Mouse (Mus musculus) hindbrain, embryonic 14.5 days (tissue): Measurements from ENCODE around the gene Atp11b. TPM values are rescaled to one million over a fixed set of nuclear protein-coding genes. Genes with fewer than 3 reads are reported as not detected.

ENCODE experiments used
- ATAC-seq: fragments of 200-750 bp; cut with Nextera tagmentation; 2 replicates; pipeline ENCODE4 v1.8.0; 2017; ENCODE audit warnings: moderate number of reproducible peaks, mild to moderate bottlenecking, moderate TSS enrichment, moderate library complexity; ENCODE audit not compliant: low FRiP score
- DNase-seq: peaks from one replicate; pipeline ENCODE4 v3.0.0-alpha.2; 2015; ENCODE audit warnings: low spot score
- H3K27ac ChIP-seq: fragments of 300-500 bp; sonication (generic); 2 replicates; pipeline ENCODE4 v1.5.1; 2014; ENCODE audit warnings: mild to moderate bottlenecking, moderate library complexity
- H3K27me3 ChIP-seq: fragments of 300-500 bp; sonication (generic); 2 replicates; pipeline ENCODE4 v1.6.1; 2014; ENCODE audit warnings: mild to moderate bottlenecking, low read length, mixed read lengths; ENCODE audit not compliant: control insufficient read depth, insufficient read depth
- H3K36me3 ChIP-seq: fragments of 300-500 bp; sonication (generic); replicated peaks from 2 replicates; pipeline ENCODE4 v1.6.1; 2014; ENCODE audit not compliant: control insufficient read depth, insufficient read depth
- H3K4me1 ChIP-seq: fragments of 300-500 bp; sonication (generic); replicated peaks from 2 replicates; pipeline ENCODE4 v1.6.1; 2014; ENCODE audit warnings: antibody characterized with exemption, low read length, mixed read lengths; ENCODE audit not compliant: control insufficient read depth, insufficient read depth
- H3K4me2 ChIP-seq: fragments of 300-500 bp; sonication (generic); replicated peaks from 2 replicates; pipeline ENCODE4 v1.6.1; 2014; ENCODE audit warnings: mild to moderate bottlenecking, moderate library complexity
- H3K4me3 ChIP-seq: fragments of 300-500 bp; sonication (generic); replicated peaks from 2 replicates; pipeline ENCODE4 v1.5.1; 2014; ENCODE audit warnings: mild to moderate bottlenecking, low read length
- H3K9ac ChIP-seq: fragments of 300-500 bp; sonication (generic); 2 replicates; pipeline ENCODE4 v1.6.1; 2014
- H3K9me3 ChIP-seq: fragments of 300-500 bp; sonication (generic); 2 replicates; pipeline ENCODE4 v1.6.1; 2016; ENCODE audit warnings: low read length; ENCODE audit not compliant: control insufficient read depth
- WGBS: fragments of 180-500 bp; shearing (Covaris S2); extraction: QIAGEN DNeasy Blood & Tissue Kit; methylation state at CpG from one replicate; pipeline ENCODE4 v1.1.7; 2014; 5-methylcytosine and 5-hydroxymethylcytosine counted together
- polyA plus RNA-seq: library from polyadenylated mRNA; unstranded; fragments of >200 nt; fragmentation: Nextera tagmentation; extraction: Ambion mirVana; gene quantifications from 2 replicates; pipeline ENCODE4 v1.2.1, GENCODE M21; 2014

Gene Atp11b
- polyA plus RNA-seq, 1 experiment from 2014 or later = 48.5 TPM

DNA sequence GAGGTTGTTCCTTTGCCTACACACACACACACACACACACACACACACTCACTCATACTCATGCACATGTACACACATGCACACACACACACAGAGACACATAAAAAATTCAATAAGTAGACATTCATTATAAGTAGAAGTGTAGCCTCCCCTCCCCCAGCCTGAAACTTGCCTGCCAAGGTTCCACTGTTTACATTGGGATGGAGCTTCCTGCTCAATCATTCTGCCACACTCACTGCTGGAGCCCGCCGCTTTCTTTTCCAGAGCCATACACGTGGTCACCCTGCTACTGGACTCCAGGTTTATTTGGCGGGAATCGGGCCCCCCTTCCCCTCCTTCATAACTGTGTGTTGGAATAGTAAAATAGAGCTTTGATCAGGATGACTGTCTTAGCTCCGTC is 24.4 kb upstream of the Atp11b start:
- Histone ChIP-seq H3K9ac (no peak overlapping the region), H3K9me3 (no peaks in the 10 kb centered on the region), H3K4me2 (no peak overlapping the region), H3K27me3 (no peaks in the 10 kb centered on the region), H3K4me3 (no peak overlapping the region), H3K4me1 (no peaks in the 10 kb centered on the region), H3K27ac (no peak overlapping the region), H3K36me3 (no peaks in the 10 kb centered on the region)
- ATAC-seq (no peak), DNase-seq (no peak)
- WGBS = 73% methylated on average over 6 of the region's 6 CpGs

DNA sequence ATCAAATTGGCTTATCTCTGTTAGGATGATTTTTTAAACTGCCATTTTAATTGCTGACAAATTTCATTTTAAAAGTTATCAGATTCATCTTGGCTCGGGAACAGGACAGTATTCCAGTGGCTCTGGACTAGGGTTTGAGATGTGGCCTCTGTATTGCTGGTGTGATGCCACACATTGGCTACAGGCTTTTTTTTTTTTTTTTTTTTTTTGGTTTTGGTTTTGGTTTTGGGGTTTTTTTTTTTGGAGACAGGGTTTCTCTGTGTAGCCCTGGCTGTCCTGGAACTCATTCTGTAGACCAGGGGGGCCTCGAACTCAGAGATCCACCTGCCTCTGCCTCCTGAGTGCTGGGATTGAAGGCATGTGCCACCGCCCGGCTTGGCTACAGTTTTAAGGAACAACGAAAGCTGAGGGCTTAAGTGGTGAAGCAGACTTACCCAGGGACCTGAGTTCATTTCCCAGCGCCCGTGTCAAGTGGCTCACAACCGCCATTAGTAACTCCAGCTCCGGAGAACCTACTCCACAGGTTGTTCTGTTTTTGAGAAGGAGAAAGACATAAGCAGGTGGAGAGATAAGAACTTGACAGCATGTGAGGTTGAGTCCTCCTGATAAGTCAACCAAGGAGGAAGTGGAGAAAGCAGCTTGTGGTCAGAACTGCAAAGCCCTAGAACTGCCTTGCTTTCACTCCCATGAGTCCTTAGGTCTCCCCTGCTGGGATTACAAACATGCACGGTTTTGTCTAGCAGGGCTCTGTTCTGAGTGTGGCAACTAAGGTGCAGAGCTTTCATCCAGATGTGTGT is 21.7 kb upstream of the Atp11b start:
- Histone ChIP-seq H3K27me3 (no peaks in the 10 kb centered on the region), H3K4me3 (no peak overlapping the region), H3K4me2 (no peak overlapping the region), H3K4me1 (no peaks in the 10 kb centered on the region), H3K36me3 (no peaks in the 10 kb centered on the region), H3K27ac (no peak overlapping the region), H3K9ac (no peak overlapping the region), H3K9me3 (no peaks in the 10 kb centered on the region)
- DNase-seq (no peak), ATAC-seq (no peak)
- WGBS = 88% methylated on average over 10 of the region's 10 CpGs

DNA sequence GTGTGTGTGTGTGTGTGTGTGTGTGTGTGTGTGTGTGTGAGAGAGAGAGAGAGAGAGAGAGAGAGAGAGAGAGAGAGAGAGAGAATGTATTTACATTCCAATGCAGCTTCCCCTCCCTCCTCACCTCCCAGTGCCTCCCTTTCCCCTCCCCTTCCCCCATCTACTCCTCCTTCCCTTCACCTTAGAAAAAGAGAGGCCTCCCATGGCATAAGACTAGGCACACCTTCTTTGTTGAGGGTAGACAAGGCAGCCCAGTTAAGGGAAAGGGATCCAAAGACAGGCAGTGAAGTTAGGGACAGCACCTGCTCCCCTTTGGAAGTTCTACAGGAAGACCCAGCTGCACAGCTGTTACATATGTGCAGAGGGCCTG is 21.1 kb upstream of the Atp11b start:
- no peak overlapping the region for H3K9ac ChIP-seq
- H3K27me3 ChIP-seq = no peaks in the 10 kb centered on the region
- H3K4me2 ChIP-seq = no peak overlapping the region
- no peaks in the 10 kb centered on the region for H3K4me1 ChIP-seq
- no peaks in the 10 kb centered on the region for H3K36me3 ChIP-seq
- H3K27ac ChIP-seq = no peak overlapping the region
- H3K9me3 ChIP-seq = no peaks in the 10 kb centered on the region
- no peak for ATAC-seq
- DNase-seq = no peak
- H3K4me3 ChIP-seq = no peak overlapping the region

DNA sequence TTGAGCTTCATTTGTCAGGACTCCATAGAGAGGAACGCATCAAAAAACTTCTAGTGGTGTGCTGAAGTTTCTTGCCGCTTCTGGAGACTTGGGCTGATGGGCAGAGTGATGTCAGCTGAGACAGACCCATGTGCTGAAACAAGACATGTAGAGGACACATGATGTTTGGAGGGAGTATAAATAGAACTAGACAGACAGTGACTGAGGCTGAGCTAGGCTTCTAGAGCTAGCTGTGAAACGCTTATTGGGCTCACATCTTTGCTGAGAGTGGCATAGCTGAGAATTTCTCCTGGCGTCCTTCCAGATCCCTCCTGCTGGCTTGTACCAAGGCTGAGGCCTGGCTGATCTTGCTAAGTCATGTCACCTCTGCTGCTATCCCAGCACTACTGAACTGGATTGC is 19.4 kb upstream of the Atp11b start:
- no peak overlapping the region for H3K4me3 ChIP-seq
- 81% methylated on average over 4 of the region's 4 CpGs for WGBS

DNA sequence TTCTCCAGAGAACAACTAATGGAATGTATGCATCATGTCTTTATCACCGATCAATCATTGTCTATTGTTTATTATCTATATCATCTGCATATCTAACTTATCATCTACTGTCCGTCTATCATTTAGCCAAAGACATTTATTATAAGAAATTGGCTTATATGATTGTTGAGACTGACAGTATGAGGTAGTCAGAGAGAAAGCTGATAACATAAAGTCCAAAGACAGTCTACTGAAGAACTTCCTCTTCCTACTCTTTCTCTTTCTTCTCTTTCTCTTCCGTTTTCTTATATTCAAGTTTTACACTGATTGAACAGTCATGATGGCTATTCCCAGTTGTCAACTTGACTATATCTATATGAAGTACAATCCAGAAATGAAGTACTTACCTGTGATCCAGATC is 15.8 kb upstream of the Atp11b start:
- Histone ChIP-seq H3K9me3 (no peaks in the 10 kb centered on the region), H3K9ac (no peak overlapping the region), H3K27me3 (no peaks in the 10 kb centered on the region), H3K36me3 (no peaks in the 10 kb centered on the region), H3K4me1 (no peaks in the 10 kb centered on the region), H3K4me3 (no peak overlapping the region), H3K4me2 (no peak overlapping the region), H3K27ac (no peak overlapping the region)
- DNase-seq = no peak
- no peak for ATAC-seq
- 94% methylated on average over 3 of the region's 3 CpGs for WGBS

More for the DNA sequence above, 19.4 kb upstream of the Atp11b start:
- Histone ChIP-seq H3K4me1 (no peaks in the 10 kb centered on the region), H3K27ac (no peak overlapping the region), H3K9me3 (no peaks in the 10 kb centered on the region), H3K9ac (no peak overlapping the region), H3K4me2 (no peak overlapping the region), H3K27me3 (no peaks in the 10 kb centered on the region), H3K36me3 (no peaks in the 10 kb centered on the region)
- DNase-seq (no peak), ATAC-seq (no peak)

DNA sequence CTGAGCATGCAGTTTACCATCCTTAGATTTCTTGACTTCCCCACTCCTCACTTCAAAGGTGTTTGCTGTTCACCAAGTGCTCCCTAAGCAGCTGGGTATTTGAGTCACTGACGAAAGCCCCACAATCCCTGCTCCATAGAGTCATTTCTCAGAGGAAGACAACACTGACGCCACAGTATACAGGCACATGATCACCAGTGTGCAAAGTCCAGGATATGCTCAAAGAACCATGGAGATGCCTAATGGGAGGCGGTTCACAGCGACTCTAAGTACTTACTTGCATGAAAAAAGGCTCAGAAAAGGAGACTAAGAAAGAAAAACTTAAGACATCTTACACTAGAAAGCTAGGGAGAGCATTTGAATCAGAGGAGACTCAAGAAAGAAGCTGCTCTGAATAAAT is 8.9 kb upstream of the Atp11b start:
- DNase-seq (no peak), ATAC-seq (no peak)
- H3K27me3 ChIP-seq = no peaks in the 10 kb centered on the region
- no peaks in the 10 kb centered on the region for H3K4me1 ChIP-seq
- H3K9me3 ChIP-seq = no peaks in the 10 kb centered on the region
- H3K27ac ChIP-seq = no peak overlapping the region
- WGBS = 50% methylated on average over 4 of the region's 4 CpGs
- H3K9ac ChIP-seq = no peak overlapping the region
- no peak overlapping the region for H3K4me3 ChIP-seq
- no peak overlapping the region for H3K4me2 ChIP-seq
- H3K36me3 ChIP-seq = no peaks in the 10 kb centered on the region

DNA sequence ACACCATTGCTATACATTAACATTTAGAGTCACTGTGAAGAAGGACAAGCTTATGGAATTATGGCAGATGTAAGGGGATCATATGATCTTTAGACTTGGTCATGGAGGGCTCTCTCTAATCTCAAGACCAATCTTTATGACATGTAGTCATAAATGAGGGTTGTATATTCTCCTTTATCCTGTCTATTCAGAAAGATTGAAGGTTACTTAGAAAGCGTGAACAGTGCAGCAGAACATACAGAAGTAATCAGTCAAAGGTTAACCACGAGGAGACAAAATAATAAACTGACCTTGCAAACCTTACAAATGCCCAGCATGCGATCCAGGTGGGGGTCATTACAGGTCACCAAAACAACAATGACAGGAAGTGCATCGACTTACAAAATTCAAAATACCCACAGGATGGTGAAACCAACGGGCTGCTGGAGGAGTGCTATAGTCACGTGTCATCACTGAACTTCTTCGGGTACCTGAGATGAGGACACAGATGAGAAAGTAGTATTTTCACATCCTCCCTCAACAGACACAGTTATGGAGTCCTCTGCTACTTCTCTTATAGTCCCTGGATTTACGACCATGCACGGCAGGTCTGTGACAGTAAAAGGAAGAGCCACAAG is 7.0 kb upstream of the Atp11b start:
- Histone ChIP-seq H3K4me2 (no peak overlapping the region), H3K27ac (no peak overlapping the region), H3K4me1 (no peaks in the 10 kb centered on the region), H3K4me3 (no peak overlapping the region), H3K27me3 (no peaks in the 10 kb centered on the region), H3K9me3 (no peaks in the 10 kb centered on the region), H3K9ac (no peak overlapping the region), H3K36me3 (no peaks in the 10 kb centered on the region)
- DNase-seq = no peak
- WGBS = 71% methylated on average over 9 of the region's 9 CpGs
- no peak for ATAC-seq

DNA sequence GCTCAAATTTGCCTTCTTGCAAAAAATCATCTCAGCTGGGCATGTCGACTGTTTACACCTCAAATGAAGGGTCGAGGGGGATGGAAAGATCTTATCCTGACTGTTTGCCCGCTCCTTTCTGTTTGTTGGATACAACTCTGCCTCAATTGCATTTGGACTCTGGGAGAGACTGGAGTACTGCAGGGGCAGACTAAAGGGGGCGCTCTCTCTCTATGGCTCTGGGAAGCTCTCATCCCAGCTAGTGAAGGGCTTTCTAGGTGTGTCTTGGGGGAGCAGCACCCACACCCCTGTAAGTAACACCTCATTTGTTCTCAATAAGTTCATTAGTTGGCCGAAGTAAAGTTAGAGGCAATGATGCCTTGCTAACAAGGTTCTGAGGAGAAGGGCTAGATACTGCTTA is 3.6 kb upstream of the Atp11b start:
- no peaks in the 10 kb centered on the region for H3K36me3 ChIP-seq
- no peak overlapping the region for H3K9ac ChIP-seq
- H3K27me3 ChIP-seq = no peaks in the 10 kb centered on the region
- H3K4me1 ChIP-seq = peaks cover 2% of the 10 kb centered on the region
- H3K27ac ChIP-seq = no peak overlapping the region
- H3K9me3 ChIP-seq = no peaks in the 10 kb centered on the region
- H3K4me2 ChIP-seq = no peak overlapping the region
- ATAC-seq (no peak), DNase-seq (no peak)
- WGBS = 50% methylated on average over 5 of the region's 5 CpGs
- H3K4me3 ChIP-seq = no peak overlapping the region

DNA sequence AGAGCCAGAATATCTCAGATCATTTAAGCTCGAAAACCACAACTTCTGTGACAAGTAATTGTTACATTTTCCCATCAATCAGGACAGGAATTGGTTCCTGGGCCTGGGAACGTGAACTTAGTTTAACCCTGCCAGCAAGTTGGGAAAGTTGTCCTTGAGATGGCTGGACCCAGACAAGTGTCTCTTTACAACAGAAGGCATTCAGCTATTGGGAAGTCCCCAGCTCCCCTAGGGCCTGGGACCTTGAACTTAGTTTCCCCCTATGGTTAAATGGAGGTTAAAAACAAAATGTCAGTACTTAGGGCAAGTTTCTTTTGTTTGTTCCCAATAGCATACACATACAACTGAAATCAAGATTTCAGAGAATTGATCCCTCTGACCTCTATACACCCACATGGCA is 2.2 kb upstream of the Atp11b start:
- no peak for DNase-seq
- peaks cover 8% of the 10 kb centered on the region for H3K4me1 ChIP-seq
- no peak overlapping the region for H3K4me3 ChIP-seq
- no peaks in the 10 kb centered on the region for H3K27me3 ChIP-seq
- no peaks in the 10 kb centered on the region for H3K9me3 ChIP-seq
- no peak for ATAC-seq
- H3K27ac ChIP-seq = no peak overlapping the region
- H3K9ac ChIP-seq = no peak overlapping the region
- H3K36me3 ChIP-seq = no peaks in the 10 kb centered on the region
- WGBS = 52% methylated on average over 2 of the region's 2 CpGs
- H3K4me2 ChIP-seq = no peak overlapping the region
